ENCODE assay signal across 15 mouse cellular contexts in genomic region chr9:111523871-111524270, GRCm38 (mm10).
"Had no signal": no experiment of that assay in that cellular context is flagged by ENCODE, and none has a peak within 500 bp of the region (broad histone marks: within the 10 kb centered on the region; RNA-seq: fewer than 3 reads in every experiment).

No protein-coding gene starts in this region.

- H3K4me3 ChIP-seq: lung, embryonic 15.5 days; midbrain, embryonic 13.5 days; midbrain, embryonic 15.5 days; neural tube, embryonic 12.5 days; stomach, embryonic 15.5 days had no signal

- H3K27ac ChIP-seq: lung, embryonic 15.5 days; macrophage; midbrain, embryonic 13.5 days; midbrain, embryonic 15.5 days; neural tube, embryonic 12.5 days; stomach, embryonic 15.5 days; stomach, postnatal 0 days had no signal

- H3K27me3 ChIP-seq: lung, embryonic 15.5 days; megakaryocyte, embryonic 14.5 days; midbrain, embryonic 13.5 days; midbrain, embryonic 15.5 days; neural tube, embryonic 12.5 days; stomach, embryonic 15.5 days had no signal

- H3K4me1 ChIP-seq: lung, embryonic 15.5 days; megakaryocyte, embryonic 14.5 days; midbrain, embryonic 13.5 days; midbrain, embryonic 15.5 days; neural tube, embryonic 12.5 days; stomach, embryonic 15.5 days had no signal

- H3K36me3 ChIP-seq: lung, embryonic 15.5 days; midbrain, embryonic 13.5 days; midbrain, embryonic 15.5 days; neural tube, embryonic 12.5 days; stomach, embryonic 15.5 days had no signal

- H3K9me3 ChIP-seq: lung, embryonic 15.5 days; midbrain, embryonic 13.5 days; midbrain, embryonic 15.5 days; neural tube, embryonic 12.5 days; stomach, embryonic 15.5 days had no signal

- DNase-seq: lung, adult 2 months; lung, postnatal 14 days; lung, postnatal 36 days; right cerebral cortex, postnatal 14 days; thymus, adult 2 months; thymus, postnatal 25 days; thymus, postnatal 4 days had no signal
